Mouse (Mus musculus): ENCODE measurements around the gene Gm853. TPM values are rescaled to one million over a fixed set of nuclear protein-coding genes. Genes with fewer than 3 reads are reported as not detected.

Gene Gm853
- polyA plus RNA-seq (2015; fragmentation: Illumina TruSeq; extraction: RNeasy Lipid Tissue Mini Kit (QIAGEN cat#74804); ENCODE audit: low read depth, low replicate concordance), result not detected

GRCm38 (mm10) chr4:130222179-130222578 lies at the start of gene Gm853:
TSS of gene Gm853 (minus strand) at chr4:130222401.

DNA sequence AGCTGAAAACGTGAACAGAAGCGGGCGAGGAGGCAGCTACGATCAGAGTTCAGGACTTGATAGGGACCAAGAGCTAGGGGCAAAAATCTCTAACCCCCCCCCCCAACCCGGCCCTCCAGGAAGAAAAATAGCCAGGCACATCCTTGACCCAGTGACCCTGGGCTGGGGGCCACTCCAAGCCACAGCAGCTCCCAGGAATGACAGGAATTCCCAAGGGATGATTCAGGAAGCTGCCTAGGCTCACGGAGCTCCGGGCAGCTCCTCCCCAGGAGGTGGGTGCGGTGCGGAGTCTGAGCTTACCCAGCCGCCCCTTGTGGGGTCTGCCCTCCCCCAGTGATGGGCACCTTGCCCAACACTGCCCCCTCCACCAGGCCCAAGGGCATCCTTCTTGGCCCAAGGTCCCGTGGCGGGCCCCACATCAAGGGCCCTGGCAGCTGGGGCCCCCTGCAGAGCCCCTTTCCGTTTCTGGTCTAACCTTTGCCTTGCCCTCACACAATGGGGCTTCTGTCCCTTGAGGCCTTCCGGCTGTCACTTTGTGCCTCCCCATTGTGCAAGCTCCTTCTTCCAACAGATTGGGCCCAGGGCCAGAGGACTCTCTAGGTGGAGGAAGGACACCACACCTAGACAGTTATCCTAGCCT lies 47.0 kb downstream of the Gm853 start, which contains the start of gene Tinagl1:
Tinagl1 (minus strand) TSS at position 51 of the 640 bp plus-strand sequence.

Other genes with a start within 250 kb of the Gm853 start
- gene Adgrb2, start 237.5 kb downstream of the Gm853 start, polyA plus RNA-seq (2015; fragmentation: Illumina TruSeq; extraction: RNeasy Lipid Tissue Mini Kit (QIAGEN cat#74804); ENCODE audit: low read depth, low replicate concordance), result 176 TPM
- gene Col16a1, start 174.6 kb downstream of the Gm853 start, polyA plus RNA-seq (2015; fragmentation: Illumina TruSeq; extraction: RNeasy Lipid Tissue Mini Kit (QIAGEN cat#74804); ENCODE audit: low read depth, low replicate concordance), result 18.6 TPM
- 104 TPM for gene Pef1, start 119.8 kb downstream of the Gm853 start, polyA plus RNA-seq (2015; fragmentation: Illumina TruSeq; extraction: RNeasy Lipid Tissue Mini Kit (QIAGEN cat#74804); ENCODE audit: low read depth, low replicate concordance)
- gene Hcrtr1, start 83.0 kb downstream of the Gm853 start, polyA plus RNA-seq (2015; fragmentation: Illumina TruSeq; extraction: RNeasy Lipid Tissue Mini Kit (QIAGEN cat#74804); ENCODE audit: low read depth, low replicate concordance), result 3.6 TPM
- gene Tinagl1, start 47.3 kb downstream of the Gm853 start, polyA plus RNA-seq (2015; fragmentation: Illumina TruSeq; extraction: RNeasy Lipid Tissue Mini Kit (QIAGEN cat#74804); ENCODE audit: low read depth, low replicate concordance), result 9.7 TPM
- gene Serinc2, start 56.8 kb upstream of the Gm853 start, polyA plus RNA-seq (2015; fragmentation: Illumina TruSeq; extraction: RNeasy Lipid Tissue Mini Kit (QIAGEN cat#74804); ENCODE audit: low read depth, low replicate concordance), result 6.9 TPM
- gene Fabp3, start 86.2 kb upstream of the Gm853 start, polyA plus RNA-seq (2015; fragmentation: Illumina TruSeq; extraction: RNeasy Lipid Tissue Mini Kit (QIAGEN cat#74804); ENCODE audit: low read depth, low replicate concordance), result 237 TPM
- 1.2 TPM for gene Gm10570, start 86.3 kb upstream of the Gm853 start, polyA plus RNA-seq (2015; fragmentation: Illumina TruSeq; extraction: RNeasy Lipid Tissue Mini Kit (QIAGEN cat#74804); ENCODE audit: low read depth, low replicate concordance)
- 87.5 TPM for gene Zcchc17, start 137.5 kb upstream of the Gm853 start, polyA plus RNA-seq (2015; fragmentation: Illumina TruSeq; extraction: RNeasy Lipid Tissue Mini Kit (QIAGEN cat#74804); ENCODE audit: low read depth, low replicate concordance)
- 26.5 TPM for gene Snrnp40, start 137.7 kb upstream of the Gm853 start, polyA plus RNA-seq (2015; fragmentation: Illumina TruSeq; extraction: RNeasy Lipid Tissue Mini Kit (QIAGEN cat#74804); ENCODE audit: low read depth, low replicate concordance)